Mouse (Mus musculus) spleen, embryonic (tissue): ENCODE measurements around the gene Gm12185.
"Not testable (repeated sequence)": the region's sequence is repeated elsewhere in the genome, so short reads cannot be mapped to it uniquely, and the experiment has no call there.

Experiments
- CTCF ChIA-PET: fragments of 350-600 bp; sonication (Branson Sonifier 250); formaldehyde crosslinking; loops from one replicate; lab custom pipeline; 2022; lab: Charles Lee

Gm12185 gene

GRCm38 (mm10) chr11:48991740-48992520, at the start of gene Gm12185:
Gene Gm12185 (minus strand): TSS chr11:48992226.
- CTCF ChIA-PET: interaction anchor here (1.2 kb wide), 1 partner anchor 102 kb away, joined by 3 read pairs; no protein-coding TSS in a partner anchor

GRCm38 (mm10) chr11:49012074-49012473, 20.0 kb upstream of the Gm12185 start:
- CTCF ChIA-PET: not testable (repeated sequence)

DNA sequence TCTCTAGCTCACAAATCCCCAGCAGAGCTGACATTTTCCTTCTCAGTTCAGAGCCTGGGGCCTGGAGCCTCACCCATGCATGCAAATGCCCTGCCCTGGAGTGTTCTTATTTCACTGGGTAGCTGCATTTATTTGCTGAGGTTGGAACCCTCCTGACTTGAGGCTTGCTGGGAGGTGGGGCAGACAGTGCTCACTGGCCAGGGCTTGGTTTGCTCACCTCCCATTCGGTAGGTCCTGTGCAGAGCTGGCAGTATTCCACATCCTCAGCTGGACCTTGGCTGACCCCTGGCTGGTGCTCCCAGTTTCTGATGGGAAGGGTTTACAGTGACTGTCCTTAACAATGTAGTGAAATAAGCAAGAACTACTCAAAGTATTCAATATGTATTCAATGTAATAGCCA, 14.8 kb upstream of the Gm12185 start:
- CTCF ChIA-PET: not testable (repeated sequence)

DNA sequence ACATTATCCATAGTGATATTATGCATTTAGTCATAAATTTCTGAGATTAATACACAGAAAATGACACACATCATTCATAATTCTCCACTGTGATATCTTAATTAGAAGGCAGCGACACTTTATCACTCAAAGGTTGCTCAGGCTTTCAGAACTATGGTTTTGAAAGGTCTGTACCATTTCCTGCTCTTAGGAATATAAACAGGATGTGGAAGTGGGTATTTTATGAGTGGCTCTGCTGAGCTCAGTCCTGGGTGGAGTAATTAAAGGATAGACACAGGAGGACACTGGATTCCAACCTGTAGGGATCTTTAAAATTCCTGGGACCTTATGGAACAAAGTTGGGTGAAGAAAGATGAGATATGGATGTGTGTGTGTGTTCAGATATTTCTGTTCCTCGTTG, 14.3 kb upstream of the Gm12185 start:
- CTCF ChIA-PET: not testable (repeated sequence)

- CTCF ChIA-PET: not testable (repeated sequence)
Measured at GRCm38 (mm10) chr11:49000411-49000810, 8.4 kb upstream of the Gm12185 start.

DNA sequence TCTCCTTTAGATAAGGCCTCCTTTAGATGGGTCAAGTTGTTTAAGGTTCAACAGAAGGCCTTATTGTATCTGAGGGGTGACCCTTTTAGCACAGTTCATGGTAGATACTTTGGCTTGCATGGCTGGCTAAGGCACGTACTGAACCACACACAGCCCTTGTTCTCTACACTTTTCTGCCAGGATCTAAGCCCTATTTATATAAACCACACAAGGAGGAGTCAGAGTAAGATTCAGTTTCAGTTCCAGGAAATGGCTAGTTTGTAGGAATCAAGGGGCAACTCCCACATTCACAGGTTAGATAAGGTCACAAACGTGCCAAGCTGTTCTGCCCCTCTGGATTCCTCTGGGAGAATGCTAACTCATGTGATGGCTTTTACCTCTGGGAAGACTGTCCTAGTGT, 2.0 kb upstream of the Gm12185 start, which contains the start of gene Tgtp1:
Tgtp1 (minus strand) TSS at position 155 of the 400 bp plus-strand sequence.
- CTCF ChIA-PET: not testable (repeated sequence)

DNA sequence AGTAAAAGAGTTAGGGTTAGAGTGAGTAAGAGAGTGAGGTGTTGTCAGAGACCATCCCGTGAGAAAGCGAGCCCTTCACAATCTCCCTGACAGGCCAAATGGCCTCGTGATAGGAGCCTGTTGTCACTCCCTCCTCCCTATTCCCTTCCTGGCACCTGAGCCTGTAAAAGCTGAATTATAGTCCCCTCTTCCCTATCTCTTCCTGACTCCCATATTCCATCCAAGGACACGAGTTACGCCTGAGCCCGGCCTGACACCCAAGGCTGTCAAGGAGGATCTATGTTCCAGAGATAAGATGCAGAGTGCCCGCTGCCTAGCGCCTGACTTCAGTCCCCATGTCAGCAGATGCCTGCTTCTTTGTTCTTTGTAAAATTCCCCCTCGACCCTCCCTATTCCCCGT, 1.3 kb upstream of the Gm12185 start:
- CTCF ChIA-PET: interaction anchor here (1.2 kb wide), 1 partner anchor 100 kb away, joined by 3 read pairs; no protein-coding TSS in a partner anchor

DNA sequence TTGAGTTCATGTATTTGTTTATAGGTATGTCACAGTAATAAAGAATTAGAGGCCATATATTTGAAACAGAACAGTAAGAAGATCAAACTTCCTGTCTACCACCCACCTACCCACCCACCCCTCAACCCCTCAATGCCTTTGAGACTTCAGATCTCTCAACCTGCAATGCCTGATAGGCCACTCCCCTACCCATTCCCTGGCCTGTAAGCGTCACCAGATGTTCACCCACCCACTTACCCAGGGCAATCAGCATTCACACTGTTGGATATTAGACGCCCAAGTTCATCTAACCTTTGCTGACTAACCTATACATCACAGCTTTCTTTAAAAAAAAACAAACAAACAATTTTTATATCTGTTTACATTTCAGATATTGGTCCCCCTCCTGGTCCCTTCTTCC, 2.0 kb downstream of the Gm12185 start:
- CTCF ChIA-PET: not testable (repeated sequence)

- CTCF ChIA-PET: not testable (repeated sequence)
Measured at GRCm38 (mm10) chr11:48988219-48988618, 3.8 kb downstream of the Gm12185 start.

GRCm38 (mm10) chr11:48982848-48983247, 9.2 kb downstream of the Gm12185 start:
- CTCF ChIA-PET: not testable (repeated sequence)

- CTCF ChIA-PET: not testable (repeated sequence)
Measured at GRCm38 (mm10) chr11:48980052-48980451, 12.0 kb downstream of the Gm12185 start.

- CTCF ChIA-PET: not testable (repeated sequence)
Measured at GRCm38 (mm10) chr11:48979251-48979650, 12.8 kb downstream of the Gm12185 start, which contains the start of gene 9930111J21Rik1. Gene 9930111J21Rik1 (minus strand): TSS chr11:48979398.

DNA sequence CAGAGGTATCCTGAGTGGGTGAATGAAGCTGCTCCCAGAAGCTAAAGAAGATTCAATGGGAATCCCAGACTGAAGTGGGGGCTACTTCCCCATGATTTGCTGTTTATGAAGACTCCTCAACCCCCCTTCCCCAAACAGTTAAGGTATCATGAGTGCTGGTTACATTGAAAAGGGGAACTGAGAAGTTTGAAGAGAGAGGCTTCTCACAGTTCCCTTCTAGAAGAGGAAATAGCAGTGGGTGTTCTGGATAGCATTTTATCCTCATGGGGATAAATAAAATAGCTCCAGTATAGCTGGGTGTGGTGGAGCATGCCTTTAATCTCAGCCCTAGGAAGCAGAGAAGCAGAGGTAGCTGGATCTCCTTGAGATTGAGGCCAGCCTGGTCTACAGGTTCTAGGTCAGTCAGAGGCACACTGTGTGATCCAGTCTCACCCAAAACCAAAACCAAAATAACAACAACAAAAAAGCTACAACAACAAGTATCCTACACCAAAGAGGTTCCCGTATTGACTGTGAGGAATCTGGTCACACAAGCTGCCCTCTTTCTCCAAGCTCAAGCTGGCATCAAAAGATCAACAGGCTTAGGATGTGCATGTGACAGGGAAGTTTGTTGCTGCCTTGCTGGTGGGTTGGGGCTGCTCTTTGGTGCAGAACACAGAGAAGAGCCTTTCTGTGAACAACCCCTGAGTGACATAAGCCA, 13.6 kb downstream of the Gm12185 start, which contains the start of gene Olfr56:
Olfr56 (plus strand) TSS at position 650 of the 700 bp plus-strand sequence.
- CTCF ChIA-PET: not testable (repeated sequence)

- CTCF ChIA-PET: not testable (repeated sequence)
Measured at GRCm38 (mm10) chr11:48974686-48975085, 17.3 kb downstream of the Gm12185 start.

DNA sequence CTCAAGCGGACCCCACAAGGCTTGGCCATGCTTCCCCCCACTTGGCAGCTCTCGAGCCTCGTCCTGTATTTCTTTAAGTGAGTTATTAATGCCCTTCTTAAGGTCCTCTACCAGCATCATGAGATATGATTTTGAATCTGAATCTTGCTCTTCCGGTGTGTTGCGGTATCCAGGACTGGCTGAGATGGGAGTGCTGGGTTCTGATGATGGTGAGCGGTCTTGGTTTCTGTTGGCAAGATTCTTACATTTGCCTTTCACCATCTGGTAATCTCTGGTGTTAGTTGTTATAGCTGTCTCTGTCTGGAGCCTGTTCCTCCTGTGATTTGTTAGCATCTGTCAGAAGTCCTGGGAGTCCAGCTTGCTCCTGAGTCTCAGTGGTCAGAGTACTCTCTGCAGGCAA, 45.9 kb downstream of the Gm12185 start, which contains the start of gene Psme2b:
Psme2b (minus strand) TSS at position 101 of the 400 bp plus-strand sequence.
- CTCF ChIA-PET: interaction anchor here (0.7 kb wide), 1 partner anchor 76 kb away, joined by 4 read pairs; no protein-coding TSS in a partner anchor

DNA sequence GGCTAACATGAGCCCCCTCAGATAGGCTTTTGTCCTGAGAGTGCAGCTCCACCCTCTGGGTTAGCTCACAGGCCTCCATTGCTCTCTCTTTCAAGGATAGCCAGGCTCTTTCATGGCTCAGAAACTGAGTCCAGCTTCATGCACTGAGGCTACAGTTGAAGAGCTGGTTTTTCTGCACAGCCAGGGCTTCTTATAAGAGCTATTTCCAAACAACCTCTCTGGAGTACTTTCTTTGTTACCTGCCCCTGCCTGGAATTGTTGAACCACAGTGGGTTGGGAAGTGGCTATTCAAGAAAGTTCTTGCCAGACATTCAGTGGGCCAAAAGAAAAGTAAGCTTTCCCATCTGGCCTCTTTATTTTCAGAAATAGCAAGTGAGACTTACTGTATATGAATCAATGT, 52.7 kb downstream of the Gm12185 start:
- CTCF ChIA-PET: not testable (repeated sequence)

DNA sequence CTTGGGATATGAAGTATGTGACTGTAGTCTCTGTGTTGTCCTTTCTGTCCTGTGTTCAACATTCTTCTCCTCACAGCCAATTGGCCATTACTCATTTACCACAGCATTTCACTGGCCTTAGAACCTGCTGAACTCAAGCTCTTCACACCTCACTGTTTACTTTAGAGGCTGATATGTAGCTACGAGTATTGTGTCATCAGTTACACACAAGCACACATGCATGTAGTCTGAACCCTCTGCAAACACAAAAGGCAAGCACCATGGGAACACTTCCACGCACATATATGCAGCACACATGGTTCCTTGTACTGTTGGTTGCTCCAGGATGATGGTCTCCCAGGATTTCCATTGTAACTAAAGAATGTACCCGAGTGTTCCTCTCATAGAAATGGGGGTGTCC, 56.7 kb downstream of the Gm12185 start:
- CTCF ChIA-PET: not testable (repeated sequence)

DNA sequence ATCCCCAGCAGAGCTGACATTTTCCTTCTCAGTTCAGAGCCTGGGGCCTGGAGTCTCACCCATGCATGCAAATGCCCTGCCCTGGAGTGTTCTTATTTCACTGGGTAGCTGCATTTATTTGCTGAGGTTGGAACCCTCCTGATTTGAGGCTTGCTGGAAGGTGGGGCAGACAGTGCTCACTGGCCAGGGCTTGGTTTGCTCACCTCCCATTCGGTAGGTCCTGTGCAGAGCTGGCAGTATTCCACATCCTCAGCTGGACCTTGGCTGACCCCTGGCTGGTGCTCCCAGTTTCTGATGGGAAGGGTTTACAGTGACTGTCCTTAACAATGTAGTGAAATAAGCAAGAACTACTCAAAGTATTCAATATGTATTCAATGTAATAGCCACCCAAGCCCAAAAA, 58.1 kb downstream of the Gm12185 start:
- CTCF ChIA-PET: interaction anchor here (0.8 kb wide), 1 partner anchor 1108 kb away, joined by 3 read pairs; no protein-coding TSS in a partner anchor

DNA sequence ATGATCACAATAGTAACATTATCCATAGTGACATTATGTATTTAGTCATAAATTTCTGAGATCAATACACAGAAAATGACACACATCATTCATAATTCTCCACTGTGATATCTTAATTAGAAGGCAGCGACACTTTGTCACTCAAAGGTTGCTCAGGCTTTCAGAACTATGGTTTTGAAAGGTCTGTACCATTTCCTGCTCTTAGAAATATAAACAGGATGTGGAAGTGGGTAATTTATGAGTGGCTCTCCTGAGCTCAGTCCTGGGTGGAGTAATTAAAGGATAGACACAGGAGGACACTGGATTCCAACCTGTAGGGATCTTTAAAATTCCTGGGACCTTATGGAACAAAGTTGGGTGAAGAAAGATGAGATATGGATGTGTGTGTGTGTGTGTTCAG, 58.6 kb downstream of the Gm12185 start:
- CTCF ChIA-PET: not testable (repeated sequence)

GRCm38 (mm10) chr11:48928068-48928467, 64.0 kb downstream of the Gm12185 start:
- CTCF ChIA-PET: interaction anchor here (0.5 kb wide), 1 partner anchor 112 kb away, joined by 4 read pairs; no protein-coding TSS in a partner anchor

GRCm38 (mm10) chr11:48926437-48926836, 65.6 kb downstream of the Gm12185 start:
- CTCF ChIA-PET: not testable (repeated sequence)

- CTCF ChIA-PET: not testable (repeated sequence)
Measured at GRCm38 (mm10) chr11:48923818-48924217, 68.2 kb downstream of the Gm12185 start.
